Mouse (Mus musculus): ENCODE results near the gene Dact2. TPM values are rescaled to one million over a fixed set of nuclear protein-coding genes. Genes with fewer than 3 reads are reported as not detected.

Gene Dact2
- not detected in 2 replicates for polyA plus RNA-seq (2012)

DNA sequence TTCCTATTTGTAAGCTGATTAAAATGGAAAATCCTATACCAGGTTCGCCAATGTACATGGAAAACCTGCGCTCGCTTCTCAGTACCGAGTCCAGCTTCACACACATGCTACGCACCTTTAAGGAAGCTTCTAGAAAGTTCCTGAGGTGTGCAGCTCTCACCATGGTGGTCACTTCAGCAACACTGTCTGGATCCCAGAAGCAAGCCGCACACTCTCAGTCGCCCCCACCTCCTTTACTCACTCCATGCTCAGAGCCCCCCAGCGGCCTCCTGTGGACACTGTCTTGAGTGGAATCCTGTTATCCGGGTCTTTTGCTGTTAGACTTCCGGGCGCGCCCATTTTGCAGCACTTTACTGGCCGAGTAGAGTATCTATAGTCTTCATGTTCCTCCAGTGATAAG is at the start of gene Dact2:
Dact2 (minus strand) TSS at position 244 of the 400 bp plus-strand sequence.

Other genes with a start within 250 kb of the Dact2 start
- gene Gm7356, start 200.6 kb downstream of the Dact2 start, polyA plus RNA-seq (2012), result not detected in 2 replicates
- gene Gm7358, start 144.8 kb downstream of the Dact2 start, polyA plus RNA-seq (2012), result not detected in 2 replicates
- 0.14 TPM in 1 of 2 replicates, not detected in the other for gene Smoc2, start 75.2 kb upstream of the Dact2 start, polyA plus RNA-seq (2012)

All from megakaryocyte-erythroid progenitor cell, adult 5 weeks (primary cell).